Mouse (Mus musculus) T-cell, adult 2 months (primary cell): ENCODE results near the gene Rere.

ENCODE experiments used
- DNase-seq: peaks from one replicate; pipeline ENCODE4 v3.0.0; 2022; ENCODE audit warnings: low spot score

Rere gene

DNA sequence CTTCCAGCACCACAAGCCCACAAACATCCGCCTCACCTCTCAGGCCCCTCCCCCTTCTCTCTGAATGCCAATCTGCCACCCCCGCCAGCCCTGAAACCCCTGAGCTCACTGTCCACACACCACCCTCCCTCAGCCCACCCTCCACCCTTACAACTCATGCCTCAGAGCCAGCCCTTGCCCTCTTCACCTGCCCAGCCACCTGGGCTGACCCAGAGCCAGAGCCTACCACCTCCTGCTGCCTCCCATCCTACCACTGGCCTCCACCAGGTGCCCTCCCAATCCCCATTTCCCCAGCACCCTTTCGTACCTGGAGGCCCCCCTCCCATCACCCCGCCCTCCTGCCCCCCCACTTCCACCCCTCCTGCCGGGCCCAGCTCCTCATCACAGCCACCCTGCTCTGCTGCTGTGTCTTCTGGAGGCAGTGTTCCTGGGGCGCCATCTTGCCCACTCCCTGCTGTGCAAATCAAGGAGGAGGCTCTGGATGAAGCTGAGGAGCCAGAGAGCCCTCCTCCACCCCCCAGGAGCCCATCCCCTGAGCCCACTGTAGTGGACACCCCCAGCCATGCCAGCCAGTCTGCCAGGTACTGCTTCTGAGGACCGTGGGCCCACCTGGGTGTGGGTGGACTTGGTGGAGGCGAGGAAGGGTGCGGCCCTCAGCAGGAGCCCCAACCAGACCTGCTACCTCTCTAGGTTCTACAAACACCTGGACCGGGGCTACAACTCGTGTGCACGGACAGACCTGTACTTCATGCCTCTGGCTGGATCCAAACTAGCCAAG lies 334.0 kb downstream of the Rere start:
- DNase-seq = peak; percentile 26

DNA sequence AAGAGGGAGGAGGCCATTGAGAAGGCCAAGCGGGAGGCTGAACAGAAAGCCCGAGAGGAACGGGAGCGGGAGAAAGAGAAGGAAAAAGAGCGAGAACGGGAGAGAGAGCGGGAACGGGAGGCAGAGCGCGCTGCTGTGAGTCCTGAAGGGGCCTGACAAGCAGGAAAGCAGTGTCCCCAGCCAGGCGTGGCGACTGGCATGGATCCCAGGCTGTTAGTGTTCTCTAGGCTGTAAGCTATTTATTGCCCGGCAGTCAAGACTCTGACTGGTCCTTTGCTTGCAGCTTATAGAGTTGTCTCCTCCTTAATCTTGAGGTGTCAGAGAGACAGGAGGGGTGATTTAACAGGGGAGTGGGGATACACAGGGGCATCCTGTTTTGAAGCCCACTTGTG lies 334.6 kb downstream of the Rere start:
- no peak for DNase-seq

DNA sequence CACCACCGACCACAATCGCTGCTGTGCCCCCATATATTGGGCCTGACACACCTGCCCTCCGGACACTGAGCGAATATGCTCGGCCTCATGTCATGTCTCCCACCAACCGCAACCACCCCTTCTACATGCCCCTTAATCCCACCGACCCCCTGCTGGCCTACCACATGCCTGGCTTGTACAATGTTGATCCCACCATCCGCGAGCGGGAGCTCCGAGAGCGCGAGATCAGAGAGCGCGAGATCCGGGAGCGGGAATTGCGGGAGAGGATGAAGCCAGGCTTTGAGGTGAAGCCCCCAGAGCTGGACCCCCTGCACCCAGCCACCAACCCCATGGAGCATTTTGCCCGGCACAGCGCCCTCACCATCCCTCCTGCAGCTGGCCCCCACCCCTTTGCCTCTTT lies 335.4 kb downstream of the Rere start:
- no peak for DNase-seq

DNA sequence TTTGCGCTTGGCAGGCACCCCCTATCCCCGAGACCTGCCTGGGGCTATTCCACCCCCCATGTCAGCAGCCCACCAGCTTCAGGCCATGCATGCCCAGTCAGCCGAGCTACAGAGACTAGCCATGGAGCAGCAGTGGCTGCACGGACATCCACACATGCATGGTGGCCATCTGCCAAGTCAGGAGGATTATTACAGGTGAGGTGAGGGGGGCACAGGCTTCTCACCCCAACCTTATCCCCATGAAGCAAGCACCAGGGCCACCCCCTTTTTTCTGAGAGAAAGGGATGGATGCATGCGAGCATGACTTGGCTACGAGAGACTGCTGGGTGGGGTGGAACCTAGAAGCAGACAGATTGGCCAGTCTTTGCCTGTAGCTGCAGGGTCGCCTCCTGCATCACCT lies 337.6 kb downstream of the Rere start:
- no peak for DNase-seq

DNA sequence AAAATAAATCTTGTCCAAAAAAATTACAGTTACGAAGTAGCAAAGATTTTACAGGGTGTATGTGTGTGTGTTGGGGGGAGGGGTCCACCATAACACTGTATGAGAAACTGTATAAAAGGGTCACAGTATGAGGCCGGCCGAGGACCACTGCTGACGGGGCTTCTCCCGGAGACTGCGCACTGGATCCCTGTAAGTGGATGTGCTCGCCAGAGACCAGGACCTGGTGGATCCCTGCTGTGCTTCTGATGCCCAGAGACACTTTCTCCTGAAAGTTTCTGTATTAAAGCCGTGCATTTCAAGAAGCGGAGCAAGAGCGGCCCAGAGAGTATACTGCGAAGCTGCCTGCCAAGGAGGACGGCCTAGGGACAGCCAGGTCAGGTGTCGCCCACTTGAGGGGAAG lies 341.2 kb downstream of the Rere start:
- DNase-seq = no peak

DNA sequence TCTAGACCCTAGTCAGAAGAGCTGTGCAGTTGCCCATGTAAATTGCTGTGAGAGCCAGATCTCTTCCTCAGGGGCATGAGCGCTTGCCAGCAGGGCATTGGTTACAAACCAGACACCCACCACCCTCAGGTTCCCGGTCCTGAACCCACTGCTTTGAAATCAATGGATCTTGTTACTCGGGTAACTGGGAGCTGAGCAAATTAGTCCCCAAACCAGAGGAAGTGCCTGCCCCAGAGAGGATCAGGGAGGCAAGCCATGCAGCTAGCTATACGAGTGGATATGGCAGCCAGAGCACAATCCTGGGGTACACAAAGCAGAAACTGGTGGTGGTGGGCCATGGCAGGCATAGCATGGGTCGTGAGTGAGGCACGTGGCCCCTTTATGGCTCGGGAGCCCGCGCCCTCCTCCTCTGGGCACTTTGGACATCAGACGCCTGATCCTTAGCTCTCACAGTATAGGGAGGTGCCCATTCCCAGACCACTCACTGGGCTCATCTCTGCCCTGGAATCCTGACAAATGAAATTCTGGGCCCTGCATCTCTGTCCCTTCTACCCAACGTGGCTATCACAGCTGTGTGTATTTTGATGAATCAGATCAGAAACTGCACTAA lies 342.9 kb downstream of the Rere start:
- DNase-seq = no peak

DNA sequence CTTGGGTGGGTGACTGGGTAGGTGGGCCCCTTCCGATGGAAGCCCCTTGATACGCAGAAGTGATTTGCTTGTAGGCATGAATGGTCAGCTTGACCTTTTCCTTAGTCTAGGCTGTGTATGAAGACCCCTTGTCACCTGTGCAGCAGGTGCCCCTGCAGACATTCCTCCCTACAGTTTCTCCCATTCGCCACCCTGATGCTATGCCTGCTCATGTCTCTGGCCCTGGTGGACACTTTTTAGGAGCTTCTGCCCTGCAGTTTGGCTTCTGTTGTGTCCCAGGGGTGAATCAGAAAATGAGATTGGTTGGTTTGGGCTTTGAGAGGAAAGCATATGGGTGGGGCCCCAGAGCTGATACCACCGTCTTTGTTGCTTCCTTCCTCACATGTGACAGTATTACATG lies 343.5 kb downstream of the Rere start:
- no peak for DNase-seq

DNA sequence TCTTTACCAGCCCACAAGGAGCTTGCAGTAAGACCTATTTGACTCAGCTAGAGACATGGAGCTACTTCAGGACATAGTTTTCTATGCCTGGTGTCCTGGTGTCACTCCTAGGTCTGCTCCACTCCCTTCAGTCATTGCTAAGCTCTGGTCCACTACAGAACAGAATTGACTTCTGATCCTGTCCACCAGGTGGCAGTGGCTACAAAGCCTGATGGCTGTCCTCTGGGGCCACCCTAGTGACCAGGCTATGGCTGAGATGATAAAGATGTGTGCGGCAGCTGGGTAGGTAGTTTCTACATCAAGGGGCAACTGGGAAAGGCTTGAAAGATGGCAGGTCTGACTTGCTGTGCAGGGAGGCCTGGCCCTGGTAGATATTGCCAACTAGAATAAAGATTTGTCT lies 344.0 kb downstream of the Rere start:
- DNase-seq = peak; percentile 19

DNA sequence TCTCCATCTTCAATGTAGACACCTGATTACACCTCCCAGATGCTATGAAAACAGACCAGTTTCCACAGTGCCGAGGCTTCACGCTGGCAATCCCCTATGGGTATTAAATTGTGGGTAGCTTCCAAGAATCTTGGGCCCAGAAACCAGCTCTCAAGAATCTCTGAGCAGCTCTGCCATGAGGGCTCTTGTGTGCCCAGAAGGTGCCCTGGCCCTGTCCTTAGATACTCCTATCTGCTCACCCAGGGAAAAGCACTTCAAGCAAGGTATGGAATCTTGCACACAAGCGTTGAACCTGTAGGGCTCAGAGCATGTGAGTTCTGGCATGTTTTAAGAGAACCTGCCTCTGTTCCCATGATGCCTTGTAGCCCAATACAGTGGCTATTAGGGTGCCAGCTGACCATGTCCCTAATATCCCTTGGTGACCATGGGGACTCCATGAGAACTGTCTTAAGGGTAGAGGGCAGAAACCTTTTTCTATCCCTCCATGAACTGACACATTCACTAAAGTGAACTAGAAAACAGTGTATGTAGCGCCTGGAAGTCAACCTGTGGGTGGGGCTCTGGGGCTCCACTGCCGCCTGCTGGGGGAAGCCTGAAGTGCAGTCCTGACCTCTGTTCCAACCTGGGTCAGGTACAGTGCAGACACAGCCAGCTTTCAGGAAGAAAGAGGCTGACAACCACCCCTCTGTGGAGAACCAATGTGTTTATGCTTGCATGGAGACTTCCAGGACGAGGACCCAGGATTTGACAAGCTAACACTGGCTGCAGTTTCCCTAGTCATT lies 344.7 kb downstream of the Rere start:
- DNase-seq = peak; percentile 75

DNA sequence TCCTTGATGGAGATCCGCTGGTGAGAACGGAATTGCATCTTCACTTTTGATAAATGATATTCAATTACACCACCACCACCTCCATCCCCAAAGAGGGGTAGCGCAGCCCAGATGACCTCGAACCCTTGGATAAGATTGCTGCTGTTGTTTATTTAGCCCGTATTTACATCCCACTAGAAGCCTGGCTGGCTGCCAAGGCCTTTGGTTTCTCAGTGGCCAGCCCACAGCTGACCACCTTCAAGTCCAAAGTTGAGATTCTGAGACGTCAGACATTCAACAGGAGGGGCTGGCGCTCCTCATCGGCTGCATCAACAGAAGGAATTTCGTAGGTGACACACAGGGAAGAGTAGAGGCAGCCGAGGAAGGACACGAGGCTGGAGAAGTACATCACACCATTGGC lies 347.8 kb downstream of the Rere start:
- no peak for DNase-seq

DNA sequence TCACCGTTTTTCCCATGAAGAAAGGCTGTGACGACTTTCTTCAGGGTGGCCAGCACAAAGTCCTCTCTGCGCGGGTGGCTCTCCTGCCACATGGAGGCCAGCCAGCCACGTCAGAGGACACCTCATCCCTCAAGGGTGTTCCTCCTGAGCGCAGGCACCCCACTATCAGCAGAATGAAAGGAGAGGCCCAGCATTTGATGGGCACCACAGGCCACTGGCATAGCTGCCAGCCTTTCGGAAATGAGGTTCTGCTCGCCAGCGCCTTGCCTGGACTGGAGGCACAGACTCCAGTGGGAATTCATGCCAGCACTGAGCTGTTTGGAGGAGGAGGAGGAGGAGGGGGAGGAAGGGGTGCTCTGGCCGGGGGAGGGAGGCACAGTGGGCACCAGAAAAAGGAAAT lies 354.1 kb downstream of the Rere start:
- no peak for DNase-seq

DNA sequence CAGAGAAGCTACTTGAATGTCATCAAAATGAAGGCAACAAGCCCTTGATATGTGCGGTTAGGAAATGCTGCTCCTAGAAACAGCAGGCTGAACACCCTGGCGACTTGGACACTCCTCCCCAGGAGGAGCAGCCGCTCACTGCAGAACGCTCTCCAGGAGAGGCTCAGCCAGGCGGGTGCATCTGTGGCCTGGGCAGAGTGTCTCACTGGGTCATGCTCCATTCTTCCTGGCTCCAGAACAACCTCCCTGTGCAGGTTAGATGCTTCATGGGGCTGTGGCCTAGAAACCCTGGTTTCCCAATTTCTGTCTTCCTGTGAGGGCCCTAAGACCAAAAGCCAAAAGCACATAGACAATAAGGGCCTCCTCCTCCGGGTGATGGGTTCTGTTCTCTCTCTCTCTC lies 355.2 kb downstream of the Rere start:
- no peak for DNase-seq

DNA sequence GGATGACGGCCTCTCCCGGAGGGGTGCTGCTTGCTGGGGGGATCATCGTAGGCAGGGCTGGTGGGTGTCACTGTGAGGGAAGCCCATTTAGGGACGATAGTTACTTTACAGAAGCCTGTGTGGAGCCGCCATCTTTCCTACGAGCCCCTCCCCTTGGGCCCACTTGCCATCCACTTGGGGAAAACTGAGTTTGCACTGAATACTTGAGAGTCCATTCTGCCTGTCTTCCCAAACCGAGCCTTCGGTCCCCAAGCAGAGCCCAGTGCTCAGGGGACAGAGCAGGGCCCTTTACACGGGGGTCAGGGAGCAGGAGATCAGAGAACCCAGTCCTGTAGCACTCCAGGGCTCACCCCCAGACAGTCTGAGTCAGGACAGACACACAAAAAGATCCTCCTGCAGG lies 362.9 kb downstream of the Rere start:
- DNase-seq = no peak

DNA sequence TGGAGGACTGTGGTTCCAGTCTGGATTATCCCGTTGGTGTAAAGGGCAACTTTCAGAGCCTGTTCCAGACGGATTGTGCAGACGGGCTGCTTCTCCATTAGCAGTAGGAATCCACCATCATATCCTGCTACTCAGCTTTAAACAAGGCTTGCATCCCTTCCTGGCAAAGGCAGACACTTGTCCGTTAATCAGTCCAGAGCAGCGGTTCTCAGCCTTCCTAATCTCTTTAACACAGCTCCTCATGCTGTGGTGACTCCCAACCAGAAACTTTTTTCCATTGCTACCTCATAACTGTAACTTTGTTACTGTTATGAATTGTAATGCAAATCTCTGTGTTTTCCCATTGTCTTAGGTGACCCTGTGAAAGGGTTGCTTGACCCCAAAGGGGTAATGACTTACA lies 367.9 kb downstream of the Rere start:
- no peak for DNase-seq

DNA sequence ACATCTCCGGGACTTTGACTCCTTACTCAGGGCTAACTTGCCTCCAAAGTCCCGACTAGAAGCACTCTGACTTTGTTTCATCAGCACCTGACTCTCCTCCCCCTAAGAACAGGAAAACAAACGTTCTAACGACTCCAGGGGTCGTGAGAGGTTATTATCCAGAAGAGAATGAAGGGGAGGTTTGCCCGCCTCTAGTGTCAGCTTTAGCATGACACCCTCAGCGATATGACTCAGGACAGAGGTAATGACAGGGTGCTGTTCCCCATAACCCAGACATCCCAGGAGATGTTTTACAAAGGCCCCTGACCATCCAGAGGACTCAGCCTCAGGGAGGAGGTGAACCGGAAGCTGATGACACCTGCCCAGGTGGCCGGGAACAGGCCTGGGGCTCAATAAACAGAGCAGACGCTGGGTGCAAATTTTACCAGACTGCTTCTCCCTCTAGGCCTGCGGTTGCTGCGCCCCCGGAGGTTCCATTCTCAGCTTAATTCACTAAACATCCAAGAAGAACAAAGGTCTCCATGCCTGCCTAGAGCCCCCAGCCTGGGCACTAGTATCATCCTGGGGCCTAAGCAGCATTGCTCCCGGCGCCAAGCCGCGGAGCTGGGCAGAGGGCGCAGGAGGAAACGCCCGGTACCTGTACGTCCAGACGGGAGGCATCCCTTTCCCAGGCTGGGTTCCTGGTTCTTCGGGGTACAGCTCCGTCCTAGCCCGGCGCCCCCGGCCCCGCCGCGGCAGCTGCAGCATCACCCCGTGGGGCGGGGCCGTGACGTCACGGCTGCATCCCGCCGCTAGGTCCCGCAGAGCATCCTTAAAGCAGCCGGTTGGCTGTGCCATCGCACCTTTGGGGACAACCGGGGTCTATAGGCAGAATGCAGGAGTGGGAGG lies 370.2 kb downstream of the Rere start, which contains the start of gene Slc45a1:
Slc45a1 (minus strand) TSS at position 785 of the 888 bp plus-strand sequence.
- DNase-seq = no peak

DNA sequence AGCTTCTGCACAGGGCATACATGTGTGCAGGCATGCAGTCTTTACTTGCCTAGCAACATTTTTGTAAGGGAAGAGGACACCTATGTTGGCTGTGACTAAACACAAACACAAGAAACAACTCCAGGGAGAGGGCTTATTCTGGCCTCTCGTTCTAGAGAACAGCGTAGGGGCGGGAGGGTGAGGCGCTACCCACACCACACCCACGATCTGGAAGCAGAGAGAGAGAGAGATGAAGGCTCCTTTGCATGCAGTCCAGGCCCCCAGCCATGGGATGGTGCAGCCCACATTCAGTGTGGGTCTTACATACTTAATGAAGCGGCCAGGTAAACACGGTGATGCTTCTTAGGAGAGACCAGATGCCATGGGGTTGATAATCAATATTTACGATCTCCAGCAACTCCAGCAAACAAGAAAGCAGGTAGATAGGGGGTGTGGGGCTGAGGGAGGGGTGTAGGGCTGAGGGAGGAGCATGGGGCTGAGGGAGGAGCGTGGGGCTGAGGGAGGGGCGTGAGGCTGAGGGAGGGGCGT lies 371.7 kb downstream of the Rere start:
- no peak for DNase-seq

DNA sequence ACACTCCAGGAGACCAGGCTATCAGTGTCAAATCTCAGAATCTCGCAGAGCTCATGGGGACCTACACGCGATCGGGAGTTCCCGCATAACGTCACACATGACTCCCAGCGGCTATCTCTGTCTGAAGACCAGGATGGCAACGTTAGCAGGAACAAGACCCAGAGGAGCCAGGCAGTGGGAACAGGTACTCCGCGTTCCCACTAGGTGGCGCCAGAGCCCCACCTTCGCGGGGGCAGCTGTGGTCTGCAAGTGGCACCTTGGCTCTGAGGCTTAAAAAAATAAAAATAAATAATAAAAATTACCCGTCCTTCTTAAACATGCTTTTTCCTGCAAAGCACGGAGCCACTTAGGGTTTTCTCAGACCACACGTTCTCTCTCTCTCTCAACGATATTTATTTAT lies 374.5 kb downstream of the Rere start:
- DNase-seq = peak; percentile 82

DNA sequence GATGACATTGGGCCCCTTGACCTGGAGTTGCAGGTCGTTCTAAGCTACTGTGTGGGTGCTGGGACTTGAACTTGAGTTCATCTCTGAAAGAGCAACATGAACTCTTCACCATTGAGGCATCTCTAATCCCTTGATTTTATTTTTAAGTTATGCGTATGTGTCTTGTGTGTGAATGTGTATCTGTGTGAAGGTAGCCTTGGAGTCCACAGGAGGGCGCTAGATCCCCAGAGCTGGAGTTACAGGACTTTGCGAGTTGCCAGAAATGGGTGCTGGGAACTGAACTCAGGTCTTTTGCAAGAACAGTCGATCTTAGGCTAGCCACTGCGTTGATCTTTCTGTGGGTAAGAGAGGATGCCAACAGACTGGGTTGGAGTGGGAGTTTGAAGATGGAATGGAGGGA lies 375.1 kb downstream of the Rere start:
- DNase-seq = peak; percentile 11

DNA sequence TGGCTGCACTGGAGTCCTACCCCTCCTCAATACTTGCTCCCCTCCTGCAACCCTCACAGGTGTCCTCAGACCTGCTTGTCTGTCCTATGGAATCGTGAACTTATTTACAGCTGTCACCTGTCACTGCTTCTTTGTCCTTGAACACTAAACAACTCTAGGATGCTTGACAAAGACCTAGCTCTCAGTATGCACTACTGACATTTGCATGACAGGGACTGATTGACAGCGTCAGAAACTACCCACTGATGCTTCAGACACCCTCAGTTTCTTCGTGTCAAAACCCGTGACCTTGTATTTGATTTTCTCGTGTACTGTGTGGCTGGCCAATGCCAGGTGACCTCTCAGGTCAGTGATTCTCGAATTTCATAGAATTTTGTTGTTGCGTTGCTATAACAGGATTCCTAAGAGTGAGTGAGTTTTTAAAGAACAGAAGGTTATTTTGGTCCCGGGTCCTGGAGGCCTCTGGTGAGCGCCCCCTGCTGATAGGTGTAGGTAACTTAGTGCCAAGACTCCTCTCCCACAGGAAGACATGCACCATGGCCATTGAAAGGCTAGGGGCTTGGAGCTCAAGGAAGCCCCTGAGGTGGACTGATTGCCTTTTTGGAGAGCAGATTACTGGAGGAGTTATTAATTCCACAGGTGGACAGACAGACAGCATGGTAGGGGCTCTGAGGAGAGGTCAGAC lies 378.6 kb downstream of the Rere start:
- no peak for DNase-seq

DNA sequence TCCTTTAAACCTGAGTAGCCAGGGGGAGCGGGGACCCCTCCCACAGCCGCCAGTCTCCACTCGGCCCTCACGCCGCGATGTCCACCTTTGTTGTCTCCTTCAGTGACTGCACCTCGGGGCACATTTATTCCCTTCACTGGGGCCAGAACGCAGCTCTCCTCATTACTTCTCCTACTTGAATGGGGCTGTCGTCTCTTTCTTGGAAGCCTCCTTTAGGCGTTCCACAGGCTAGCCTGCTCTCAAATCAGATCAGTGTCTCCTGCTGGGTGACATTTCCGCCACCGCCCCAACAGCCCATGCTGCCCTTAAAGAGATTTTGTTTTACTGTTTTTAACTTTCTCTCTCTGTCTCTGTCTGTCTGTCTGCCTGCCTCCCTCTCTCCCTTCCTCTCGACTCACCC lies 380.4 kb downstream of the Rere start:
- DNase-seq = no peak

DNA sequence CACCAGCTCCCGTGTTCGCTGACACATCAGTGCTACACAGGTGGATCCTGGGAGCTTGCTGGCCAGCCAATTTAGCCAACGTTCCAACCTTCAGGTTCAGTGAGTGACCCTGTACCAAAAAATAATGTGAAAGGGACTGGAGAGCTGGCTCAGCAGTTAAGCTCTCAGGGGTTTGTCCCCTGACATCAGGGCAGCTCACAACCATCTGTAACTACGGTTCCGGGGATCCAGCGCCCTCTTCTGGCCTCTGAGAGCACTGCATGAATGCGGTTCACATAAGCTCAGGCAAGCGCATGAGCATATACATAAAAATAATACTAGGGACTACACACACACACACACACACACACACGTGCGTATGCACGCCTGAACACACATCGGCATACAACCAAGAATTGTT lies 381.7 kb downstream of the Rere start:
- peak; percentile 30 for DNase-seq
